Mouse (Mus musculus): ENCODE measurements around the gene Ar. TPM values are rescaled to one million over a fixed set of nuclear protein-coding genes. Genes with fewer than 3 reads are reported as not detected.

Ar gene
- not detected in 2 replicates for total RNA-seq (2014; fragmentation: Nextera tagmentation)
- total RNA-seq (2017), result under 0.01 and 0.05 TPM in 2 replicates
- polyA plus RNA-seq (2012), result not detected in 2 replicates

- no peaks in the 10 kb centered on the region for H3K36me3 ChIP-seq (replicated peaks)
- DNase-seq (ENCODE audit: low spot score) (no peak), ATAC-seq (ENCODE audit: extremely low read depth, insufficient number of reproducible peaks, low FRiP score, poor library complexity, severe bottlenecking) (no peak)
- H3K9me3 ChIP-seq (replicated peaks), result peaks cover 15% of the 10 kb centered on the region
- no peak within 1 kb of the TSS for H3K4me3 ChIP-seq (ENCODE audit: low read depth, low read length)
- no peaks in the 10 kb centered on the region for H3K4me1 ChIP-seq (ENCODE audit: insufficient read depth, low read depth, low read length)
- no peaks in the 10 kb centered on the region for H3K27me3 ChIP-seq (ENCODE audit: insufficient read depth, low read length)
- no peak for TF ChIP-seq POLR2AphosphoS5 (IDR thresholded peaks at IDR 0.05; ENCODE audit: insufficient replicate concordance, low read depth, low read length)
- no peak for TF ChIP-seq GATA2 (IDR thresholded peaks at IDR 0.05; ENCODE audit: borderline replicate concordance, low read depth, low read length)
- no peak for TF ChIP-seq GATA1 (IDR thresholded peaks at IDR 0.05; ENCODE audit: borderline replicate concordance, low read length)
- TF ChIP-seq TAL1 (conservative IDR thresholded peaks at IDR 0.05; ENCODE audit: low read depth, low read length), result no peak
- TF ChIP-seq CTCF (IDR thresholded peaks at IDR 0.05; ENCODE audit: low read depth, low read length), result no peak
Measured at GRCm38 (mm10) chrX:98148531-98149342, at the start of gene Ar. Ar (plus strand) TSS chrX:98148769.

GRCm38 (mm10) chrX:98149724-98150392, 1.3 kb downstream of the Ar start:
- H3K4me3 ChIP-seq (ENCODE audit: low read depth, low read length), result no peak overlapping the region

GRCm38 (mm10) chrX:98150393-98151119, 2.0 kb downstream of the Ar start:
- ATAC-seq (ENCODE audit: extremely low read depth, insufficient number of reproducible peaks, low FRiP score, poor library complexity, severe bottlenecking) (no peak), DNase-seq (ENCODE audit: low spot score) (no peak)
- TF ChIP-seq POLR2AphosphoS5 (IDR thresholded peaks at IDR 0.05; ENCODE audit: insufficient replicate concordance, low read depth, low read length) (no peak), TAL1 (conservative IDR thresholded peaks at IDR 0.05; ENCODE audit: low read depth, low read length) (no peak), CTCF (IDR thresholded peaks at IDR 0.05; ENCODE audit: low read depth, low read length) (no peak), GATA2 (IDR thresholded peaks at IDR 0.05; ENCODE audit: borderline replicate concordance, low read depth, low read length) (no peak), GATA1 (IDR thresholded peaks at IDR 0.05; ENCODE audit: borderline replicate concordance, low read length) (no peak)
- H3K27me3 ChIP-seq (ENCODE audit: insufficient read depth, low read length), result no peaks in the 10 kb centered on the region
- no peaks in the 10 kb centered on the region for H3K36me3 ChIP-seq (replicated peaks)
- H3K4me3 ChIP-seq (ENCODE audit: low read depth, low read length), result no peak overlapping the region
- H3K4me1 ChIP-seq (ENCODE audit: insufficient read depth, low read depth, low read length), result no peaks in the 10 kb centered on the region
- peaks cover 15% of the 10 kb centered on the region for H3K9me3 ChIP-seq (replicated peaks)

More at GRCm38 (mm10) chrX:98149724-98150392, 1.3 kb downstream of the Ar start:
- DNase-seq (ENCODE audit: low spot score), result no peak
- H3K27me3 ChIP-seq (ENCODE audit: insufficient read depth, low read length), result no peaks in the 10 kb centered on the region
- peaks cover 15% of the 10 kb centered on the region for H3K9me3 ChIP-seq (replicated peaks)
- ATAC-seq (ENCODE audit: extremely low read depth, insufficient number of reproducible peaks, low FRiP score, poor library complexity, severe bottlenecking), result no peak
- H3K4me1 ChIP-seq (ENCODE audit: insufficient read depth, low read depth, low read length), result no peaks in the 10 kb centered on the region
- TF ChIP-seq POLR2AphosphoS5 (IDR thresholded peaks at IDR 0.05; ENCODE audit: insufficient replicate concordance, low read depth, low read length) (no peak), TAL1 (conservative IDR thresholded peaks at IDR 0.05; ENCODE audit: low read depth, low read length) (no peak), GATA1 (IDR thresholded peaks at IDR 0.05; ENCODE audit: borderline replicate concordance, low read length) (no peak), GATA2 (IDR thresholded peaks at IDR 0.05; ENCODE audit: borderline replicate concordance, low read depth, low read length) (no peak), CTCF (IDR thresholded peaks at IDR 0.05; ENCODE audit: low read depth, low read length) (no peak)
- no peaks in the 10 kb centered on the region for H3K36me3 ChIP-seq (replicated peaks)

GRCm38 (mm10) chrX:98189759-98190158, 41.2 kb downstream of the Ar start:
- H3K4me1 ChIP-seq (ENCODE audit: insufficient read depth, low read depth, low read length), result no peaks in the 10 kb centered on the region
- H3K36me3 ChIP-seq (replicated peaks), result no peaks in the 10 kb centered on the region
- H3K4me3 ChIP-seq (ENCODE audit: low read depth, low read length), result no peak overlapping the region
- ATAC-seq (ENCODE audit: extremely low read depth, insufficient number of reproducible peaks, low FRiP score, poor library complexity, severe bottlenecking), result no peak
- H3K27me3 ChIP-seq (ENCODE audit: insufficient read depth, low read length), result no peaks in the 10 kb centered on the region
- no peak for DNase-seq (ENCODE audit: low spot score)
- TF ChIP-seq GATA1 (IDR thresholded peaks at IDR 0.05; ENCODE audit: borderline replicate concordance, low read length) (no peak), TAL1 (conservative IDR thresholded peaks at IDR 0.05; ENCODE audit: low read depth, low read length) (no peak), GATA2 (IDR thresholded peaks at IDR 0.05; ENCODE audit: borderline replicate concordance, low read depth, low read length) (no peak), CTCF (IDR thresholded peaks at IDR 0.05; ENCODE audit: low read depth, low read length) (no peak), POLR2AphosphoS5 (IDR thresholded peaks at IDR 0.05; ENCODE audit: insufficient replicate concordance, low read depth, low read length) (no peak)
- no peaks in the 10 kb centered on the region for H3K9me3 ChIP-seq (replicated peaks)

GRCm38 (mm10) chrX:98205766-98206165, 57.2 kb downstream of the Ar start:
- ATAC-seq (ENCODE audit: extremely low read depth, insufficient number of reproducible peaks, low FRiP score, poor library complexity, severe bottlenecking), result no peak
- Histone ChIP-seq H3K4me1 (ENCODE audit: insufficient read depth, low read depth, low read length) (no peaks in the 10 kb centered on the region), H3K27me3 (ENCODE audit: insufficient read depth, low read length) (no peaks in the 10 kb centered on the region), H3K4me3 (ENCODE audit: low read depth, low read length) (no peak overlapping the region), H3K9me3 (replicated peaks) (no peaks in the 10 kb centered on the region), H3K36me3 (replicated peaks) (no peaks in the 10 kb centered on the region)
- no peak for DNase-seq (ENCODE audit: low spot score)
- TF ChIP-seq POLR2AphosphoS5 (IDR thresholded peaks at IDR 0.05; ENCODE audit: insufficient replicate concordance, low read depth, low read length), result no peak
- no peak for TF ChIP-seq GATA1 (IDR thresholded peaks at IDR 0.05; ENCODE audit: borderline replicate concordance, low read length)
- no peak for TF ChIP-seq CTCF (IDR thresholded peaks at IDR 0.05; ENCODE audit: low read depth, low read length)
- TF ChIP-seq TAL1 (conservative IDR thresholded peaks at IDR 0.05; ENCODE audit: low read depth, low read length), result no peak
- no peak for TF ChIP-seq GATA2 (IDR thresholded peaks at IDR 0.05; ENCODE audit: borderline replicate concordance, low read depth, low read length)

Data from G1E (cell line).